Mouse (Mus musculus) limb, embryonic 10.5 days (tissue): ENCODE data around the gene Sptbn1. TPM values are rescaled to one million over a fixed set of nuclear protein-coding genes. Genes with fewer than 3 reads are reported as not detected.

Experiments
- DNase-seq: peaks from one replicate; pipeline ENCODE4 v3.0.0-alpha.2; 2017; ENCODE audit warnings: low spot score
- H3K27ac ChIP-seq: fragments of 300-500 bp; sonication (generic); 2 replicates; pipeline ENCODE4 v1.5.1; 2016; ENCODE audit warnings: mild to moderate bottlenecking
- H3K27me3 ChIP-seq: fragments of 300-500 bp; sonication (generic); 2 replicates; pipeline ENCODE4 v1.6.1; 2016; ENCODE audit warnings: low read depth, mild to moderate bottlenecking; ENCODE audit not compliant: poor library complexity, severe bottlenecking
- H3K36me3 ChIP-seq: fragments of 300-500 bp; sonication (generic); 2 replicates; pipeline ENCODE4 v1.6.1; 2016; ENCODE audit warnings: mild to moderate bottlenecking, moderate library complexity
- H3K4me1 ChIP-seq: fragments of 300-500 bp; sonication (generic); 2 replicates; pipeline ENCODE4 v1.6.1; 2016
- H3K4me3 ChIP-seq: fragments of 300-500 bp; sonication (generic); 2 replicates; pipeline ENCODE4 v1.5.1; 2016; ENCODE audit warnings: mild to moderate bottlenecking, moderate library complexity
- H3K9me3 ChIP-seq: fragments of 300-500 bp; sonication (generic); replicated peaks from 2 replicates; pipeline ENCODE4 v1.6.1; 2016; ENCODE audit warnings: mild to moderate bottlenecking
- WGBS: fragments of 180-500 bp; shearing (Covaris S2); methylation state at CpG from one replicate; pipeline ENCODE4 v1.1.7; 2016; 5-methylcytosine and 5-hydroxymethylcytosine counted together
- polyA plus RNA-seq: library from polyadenylated mRNA; unstranded; fragments of >200 nt; fragmentation: Nextera tagmentation; extraction: Ambion mirVana; gene quantifications from 2 replicates; pipeline ENCODE4 v1.2.1, GENCODE M21; 2016

Gene Sptbn1
- polyA plus RNA-seq, 1 experiment from 2014 or later: 64.1 TPM

DNA sequence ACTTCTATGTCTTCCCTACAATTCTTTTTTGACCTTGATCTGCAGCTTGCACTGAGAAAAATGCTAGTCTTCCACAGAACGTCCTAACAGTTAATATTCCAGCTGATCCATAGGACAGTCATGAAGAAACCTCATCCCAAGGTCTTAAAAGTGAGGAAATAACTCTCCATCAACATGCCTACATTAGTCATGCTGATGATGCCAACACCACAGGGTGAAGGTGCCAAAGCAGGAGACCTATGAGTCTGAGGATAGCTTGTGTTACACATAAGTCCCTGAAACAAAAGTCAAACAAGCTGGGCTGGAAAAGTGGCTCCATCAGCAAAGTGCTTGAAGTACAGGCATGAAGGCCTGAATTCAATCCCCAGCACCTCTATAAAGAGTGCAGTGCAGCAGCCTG, 20.9 kb downstream of the Sptbn1 start:
- no peaks in the 10 kb centered on the region for H3K36me3 ChIP-seq
- no peak overlapping the region for H3K27ac ChIP-seq
- 82% methylated on average over 1 of the region's 1 CpGs for WGBS
- H3K9me3 ChIP-seq: no peaks in the 10 kb centered on the region
- no peak for DNase-seq
- H3K27me3 ChIP-seq: no peaks in the 10 kb centered on the region
- H3K4me1 ChIP-seq: no peaks in the 10 kb centered on the region
- H3K4me3 ChIP-seq: no peak overlapping the region

DNA sequence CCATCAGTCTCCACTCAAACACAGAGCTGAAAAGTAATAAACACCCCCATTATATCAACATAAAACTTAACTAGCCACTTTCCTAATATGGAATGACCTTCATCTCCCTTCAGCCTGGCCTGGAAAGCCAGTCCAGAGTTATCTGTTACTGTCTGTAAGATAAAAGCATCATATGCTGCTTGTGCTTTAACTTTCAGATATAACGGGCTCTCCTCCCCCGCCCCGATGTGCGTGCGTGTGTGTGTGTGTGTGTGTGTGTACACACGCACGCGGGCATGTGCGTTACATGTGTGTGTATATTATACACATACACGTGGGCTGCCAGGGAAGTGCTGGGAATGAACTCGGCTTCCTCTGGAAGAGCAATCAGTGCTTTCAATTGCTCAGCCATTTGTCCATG, 21.8 kb downstream of the Sptbn1 start:
- 85% methylated on average over 11 of the region's 11 CpGs for WGBS
- no peak overlapping the region for H3K27ac ChIP-seq
- DNase-seq: no peak
- H3K4me3 ChIP-seq: no peak overlapping the region
- no peaks in the 10 kb centered on the region for H3K9me3 ChIP-seq
- no peaks in the 10 kb centered on the region for H3K4me1 ChIP-seq
- H3K27me3 ChIP-seq: no peaks in the 10 kb centered on the region
- H3K36me3 ChIP-seq: no peaks in the 10 kb centered on the region

DNA sequence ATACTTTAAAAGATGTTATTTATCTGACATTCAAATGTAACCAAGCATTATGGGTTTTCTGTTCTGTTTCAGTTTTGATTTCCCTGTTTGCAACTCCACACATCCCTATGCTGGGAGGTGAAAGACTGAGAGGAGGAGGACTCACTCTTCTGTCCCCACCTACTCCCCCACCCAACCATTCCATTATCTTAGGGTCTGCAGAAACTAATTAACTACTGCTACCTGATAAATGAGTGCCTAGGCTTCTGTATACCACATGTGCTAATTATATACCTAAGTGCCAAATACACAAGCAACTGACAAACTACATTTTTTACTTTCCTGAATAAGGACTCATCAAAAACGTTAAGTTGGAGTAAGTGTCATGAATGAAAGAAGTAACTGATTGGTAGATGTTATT, 23.8 kb downstream of the Sptbn1 start:
- no peaks in the 10 kb centered on the region for H3K27me3 ChIP-seq
- no peaks in the 10 kb centered on the region for H3K4me1 ChIP-seq
- no peaks in the 10 kb centered on the region for H3K9me3 ChIP-seq
- 64% methylated on average over 1 of the region's 1 CpGs for WGBS
- no peaks in the 10 kb centered on the region for H3K36me3 ChIP-seq
- DNase-seq: no peak
- no peak overlapping the region for H3K4me3 ChIP-seq
- H3K27ac ChIP-seq: no peak overlapping the region

DNA sequence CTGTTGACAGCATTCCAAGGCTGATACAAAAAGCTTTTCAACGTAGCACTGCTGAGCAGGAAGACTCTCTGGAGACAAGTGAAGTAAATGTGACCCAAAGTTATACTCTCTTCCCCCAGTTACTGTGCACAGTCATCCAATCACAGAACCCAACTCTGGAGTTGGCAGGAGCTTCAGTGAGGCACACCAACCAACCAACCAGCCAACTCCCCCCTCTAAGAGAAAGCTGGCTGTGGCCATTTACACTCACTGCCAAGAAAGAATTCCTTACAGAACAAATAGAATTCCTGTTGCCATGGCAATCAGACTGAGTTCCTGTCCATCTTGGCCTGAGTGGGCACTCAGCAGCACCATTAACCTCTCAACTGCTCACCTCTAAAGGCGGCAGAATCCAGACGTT, 24.4 kb downstream of the Sptbn1 start:
- H3K4me3 ChIP-seq: no peak overlapping the region
- no peak for DNase-seq
- H3K4me1 ChIP-seq: no peaks in the 10 kb centered on the region
- no peak overlapping the region for H3K27ac ChIP-seq
- H3K9me3 ChIP-seq: no peaks in the 10 kb centered on the region
- no peaks in the 10 kb centered on the region for H3K36me3 ChIP-seq
- 83% methylated on average over 3 of the region's 3 CpGs for WGBS
- H3K27me3 ChIP-seq: no peaks in the 10 kb centered on the region

DNA sequence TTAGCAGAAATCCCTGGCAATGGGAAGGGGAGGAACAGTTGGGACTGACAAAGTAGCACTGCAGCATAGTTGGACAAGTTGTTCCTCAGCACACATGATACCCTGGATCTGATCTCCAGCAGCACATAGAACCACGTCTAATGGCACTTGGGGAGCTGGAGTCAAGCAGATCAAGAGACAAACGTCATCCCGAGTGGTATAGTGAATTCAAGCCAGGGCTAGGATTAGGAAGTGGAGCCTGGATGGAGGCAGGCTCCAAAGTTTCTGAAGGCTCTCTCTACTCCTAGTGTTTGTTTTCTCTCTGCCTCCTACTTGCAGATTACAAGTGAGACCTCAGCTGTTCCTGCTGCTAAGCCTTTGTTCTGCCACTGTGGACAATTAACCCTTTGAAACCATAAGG, 27.1 kb downstream of the Sptbn1 start:
- WGBS: 70% methylated on average over 3 of the region's 3 CpGs
- Histone ChIP-seq H3K36me3 (no peaks in the 10 kb centered on the region), H3K27ac (no peak overlapping the region), H3K4me3 (no peak overlapping the region), H3K4me1 (no peaks in the 10 kb centered on the region), H3K9me3 (no peaks in the 10 kb centered on the region), H3K27me3 (no peaks in the 10 kb centered on the region)
- DNase-seq: no peak

DNA sequence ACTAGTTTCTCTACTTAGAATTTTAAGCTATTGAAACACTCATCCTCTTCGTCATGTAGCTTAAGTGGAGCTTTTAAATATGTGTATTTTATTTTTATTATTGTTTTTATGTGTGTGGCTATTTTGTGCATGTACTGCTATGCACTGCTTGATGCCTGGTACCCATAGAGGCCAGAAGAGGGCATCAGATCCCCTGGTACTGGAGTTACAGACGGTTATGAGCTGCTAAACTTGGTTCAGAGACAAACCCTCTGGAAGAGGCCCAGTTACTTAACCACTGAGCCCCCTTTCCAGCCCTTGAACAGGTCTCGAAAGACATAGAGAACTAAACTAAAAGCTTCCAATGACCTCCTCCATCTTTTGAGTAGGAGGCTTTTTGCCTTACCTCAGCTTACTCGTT, 30.0 kb downstream of the Sptbn1 start:
- H3K27ac ChIP-seq: no peak overlapping the region
- peak; percentile 18 for DNase-seq
- H3K27me3 ChIP-seq: no peaks in the 10 kb centered on the region
- no peaks in the 10 kb centered on the region for H3K9me3 ChIP-seq
- 61% methylated on average over 4 of the region's 4 CpGs for WGBS
- H3K4me3 ChIP-seq: no peak overlapping the region
- no peaks in the 10 kb centered on the region for H3K36me3 ChIP-seq
- H3K4me1 ChIP-seq: no peaks in the 10 kb centered on the region

DNA sequence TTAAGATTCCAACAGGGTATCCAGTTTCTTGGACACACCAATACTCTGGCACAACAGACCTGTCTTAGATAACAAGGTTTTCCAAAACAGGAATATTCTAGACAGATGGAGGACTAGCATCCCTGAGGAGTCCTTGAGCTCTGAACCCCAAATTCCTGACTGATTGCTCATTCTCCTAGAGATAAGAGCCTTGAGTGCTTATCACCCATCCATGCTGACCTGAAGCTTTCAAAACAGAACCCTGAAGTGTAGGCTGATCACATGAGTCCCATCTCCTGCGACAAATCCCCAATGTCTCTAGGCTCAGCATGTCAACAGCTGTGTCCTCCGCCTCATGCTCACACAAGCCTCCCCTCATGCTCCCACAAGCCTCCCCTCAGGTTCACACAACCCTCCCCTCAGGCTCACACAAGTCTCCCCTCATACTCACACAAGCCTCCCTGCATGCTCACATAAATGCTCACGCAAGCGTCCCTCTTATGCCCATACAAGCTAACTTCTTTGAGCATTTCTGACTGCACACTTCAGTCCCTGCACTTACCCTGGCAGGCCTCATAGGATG, 31.2 kb downstream of the Sptbn1 start:
- Histone ChIP-seq H3K9me3 (no peaks in the 10 kb centered on the region), H3K4me3 (no peak overlapping the region), H3K27me3 (no peaks in the 10 kb centered on the region), H3K27ac (no peak overlapping the region), H3K4me1 (no peaks in the 10 kb centered on the region), H3K36me3 (no peaks in the 10 kb centered on the region)
- DNase-seq: peak; percentile 12
- 90% methylated on average over 4 of the region's 4 CpGs for WGBS

DNA sequence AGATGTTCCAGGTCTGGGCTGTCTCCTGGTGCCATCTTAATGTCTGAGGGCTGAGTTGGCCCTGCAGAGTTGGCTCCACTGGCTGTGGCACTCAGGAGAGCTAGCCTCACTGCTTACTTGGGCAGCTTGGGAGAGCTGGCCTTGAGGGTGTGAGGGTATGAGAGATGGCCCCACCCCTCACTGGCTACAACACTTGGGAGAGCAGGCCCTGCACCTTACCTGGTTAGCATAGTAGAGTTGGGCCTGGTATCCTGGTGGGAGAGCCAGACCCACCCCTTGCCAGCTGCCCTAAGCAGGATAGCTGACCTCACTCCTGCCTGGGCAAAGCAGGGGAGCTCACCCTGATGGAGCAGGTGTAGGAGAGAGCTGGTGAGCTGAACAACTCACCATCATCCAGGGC, 32.3 kb downstream of the Sptbn1 start:
- Histone ChIP-seq H3K27me3 (no peaks in the 10 kb centered on the region), H3K27ac (no peak overlapping the region), H3K9me3 (no peaks in the 10 kb centered on the region), H3K36me3 (no peaks in the 10 kb centered on the region), H3K4me3 (no peak overlapping the region), H3K4me1 (no peaks in the 10 kb centered on the region)
- peak; percentile 28 for DNase-seq

DNA sequence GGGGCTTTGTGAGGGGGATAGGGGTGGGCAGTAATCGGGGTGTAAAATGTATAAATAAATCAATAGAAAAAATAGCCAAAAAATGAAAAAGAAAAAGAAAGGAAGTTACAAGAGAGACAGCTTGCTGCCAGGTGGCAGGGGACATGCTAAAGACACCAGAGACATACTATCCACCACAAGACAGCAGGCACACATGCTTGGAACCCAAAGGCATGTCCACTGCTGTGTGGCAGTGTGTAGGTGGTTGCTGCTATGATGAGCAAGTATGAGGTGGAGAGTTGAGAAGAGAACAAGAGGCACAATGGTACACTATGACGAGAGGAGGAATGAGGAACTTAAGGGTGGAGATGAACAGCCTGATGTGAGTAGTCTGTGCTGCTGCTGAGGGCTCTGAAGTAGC, 32.8 kb downstream of the Sptbn1 start:
- peak; percentile 6 for DNase-seq
- Histone ChIP-seq H3K4me1 (no peaks in the 10 kb centered on the region), H3K27ac (no peak overlapping the region), H3K27me3 (no peaks in the 10 kb centered on the region), H3K36me3 (no peaks in the 10 kb centered on the region), H3K9me3 (no peaks in the 10 kb centered on the region), H3K4me3 (no peak overlapping the region)
- 88% methylated on average over 2 of the region's 2 CpGs for WGBS

DNA sequence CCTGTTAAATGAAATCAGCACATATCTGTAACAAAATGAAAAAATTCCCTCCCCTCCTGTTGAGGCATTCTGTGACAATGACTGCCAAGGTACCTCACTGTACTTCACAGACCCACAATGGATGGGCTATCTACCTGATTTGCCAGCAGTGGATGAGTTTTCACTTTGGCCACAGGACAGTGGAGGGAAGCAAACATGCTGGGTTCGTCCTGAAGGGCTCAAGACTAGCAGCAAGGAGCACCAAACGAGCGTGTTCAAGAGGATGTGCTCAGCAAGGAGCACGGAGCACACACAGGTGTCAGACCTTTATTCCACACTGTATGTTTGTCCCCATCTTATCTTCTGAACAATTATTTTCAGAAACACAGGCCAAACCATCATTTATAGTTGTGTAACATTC, 34.0 kb downstream of the Sptbn1 start:
- no peak overlapping the region for H3K4me3 ChIP-seq
- peak; percentile 16 for DNase-seq
- no peaks in the 10 kb centered on the region for H3K4me1 ChIP-seq
- H3K27me3 ChIP-seq: no peaks in the 10 kb centered on the region
- WGBS: 83% methylated on average over 4 of the region's 4 CpGs
- no peak overlapping the region for H3K27ac ChIP-seq
- no peaks in the 10 kb centered on the region for H3K9me3 ChIP-seq
- H3K36me3 ChIP-seq: no peaks in the 10 kb centered on the region

DNA sequence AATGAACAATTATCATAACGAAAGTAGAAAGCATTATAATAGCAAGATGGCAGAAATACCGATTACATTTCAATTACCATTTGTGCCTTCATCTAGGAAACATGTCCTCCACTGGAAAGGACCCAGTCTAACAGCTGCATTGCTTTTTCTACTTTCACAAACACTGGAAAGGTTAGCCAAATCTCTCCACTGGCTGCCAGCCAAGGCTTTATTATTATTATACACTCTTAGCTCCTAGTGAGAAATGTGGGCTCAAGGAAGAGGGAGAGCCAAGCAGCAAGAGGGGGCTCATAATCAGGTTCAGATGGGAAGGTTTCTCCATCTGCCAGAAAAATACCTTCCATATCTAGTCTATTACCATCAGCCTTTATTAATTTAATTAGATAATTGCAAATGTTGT, 35.9 kb downstream of the Sptbn1 start:
- Histone ChIP-seq H3K9me3 (no peaks in the 10 kb centered on the region), H3K36me3 (no peaks in the 10 kb centered on the region), H3K27ac (no peak overlapping the region), H3K4me3 (no peak overlapping the region), H3K4me1 (no peaks in the 10 kb centered on the region), H3K27me3 (no peaks in the 10 kb centered on the region)
- WGBS: 95% methylated on average over 2 of the region's 2 CpGs
- DNase-seq: no peak

DNA sequence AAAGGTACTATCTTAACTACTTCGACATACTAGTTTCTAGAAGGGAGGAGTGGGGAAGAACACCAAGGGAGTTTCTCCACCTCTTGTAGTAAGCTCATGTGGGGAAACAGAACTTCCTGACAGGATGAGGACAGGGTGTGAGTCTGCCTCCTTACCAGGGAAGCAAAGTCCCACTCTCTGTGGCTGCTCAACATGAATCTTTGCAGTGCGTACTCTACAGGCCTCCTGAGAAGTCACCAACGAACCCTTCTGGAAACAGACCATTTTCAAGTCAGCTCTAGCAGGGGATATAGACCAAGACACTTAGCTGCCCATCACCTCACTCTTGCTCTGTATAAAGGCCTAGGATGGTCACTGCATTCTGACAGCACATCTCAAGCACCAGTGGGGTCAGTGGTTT, 36.6 kb downstream of the Sptbn1 start:
- peak; percentile 12 for DNase-seq
- 83% methylated on average over 3 of the region's 3 CpGs for WGBS
- Histone ChIP-seq H3K9me3 (no peaks in the 10 kb centered on the region), H3K4me3 (no peak overlapping the region), H3K4me1 (no peaks in the 10 kb centered on the region), H3K27ac (no peak overlapping the region), H3K36me3 (no peaks in the 10 kb centered on the region), H3K27me3 (no peaks in the 10 kb centered on the region)

DNA sequence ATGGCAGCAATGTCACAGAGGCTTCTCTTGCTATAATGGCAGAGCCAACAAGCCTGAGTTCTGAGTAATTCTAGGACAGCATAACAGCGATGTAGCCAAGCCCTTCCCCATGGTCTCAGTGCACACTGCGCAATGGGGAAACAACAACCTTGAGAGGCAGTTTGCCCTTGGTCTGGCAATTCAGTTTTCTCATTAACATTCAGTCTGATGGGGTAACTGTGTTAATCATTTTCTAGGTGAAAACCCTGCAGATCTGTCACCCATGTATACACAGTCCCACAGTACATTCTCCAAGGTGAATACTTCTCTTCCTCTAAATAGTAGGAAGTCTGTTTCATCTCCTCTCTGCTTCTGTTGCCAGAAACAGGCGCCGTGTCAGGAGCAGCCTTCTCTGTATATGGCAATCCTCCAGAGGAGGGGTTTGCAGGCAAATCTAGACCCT, 37.6 kb downstream of the Sptbn1 start:
- H3K36me3 ChIP-seq: no peaks in the 10 kb centered on the region
- H3K4me1 ChIP-seq: no peaks in the 10 kb centered on the region
- no peaks in the 10 kb centered on the region for H3K9me3 ChIP-seq
- no peak overlapping the region for H3K27ac ChIP-seq
- H3K4me3 ChIP-seq: no peak overlapping the region
- peak; percentile 12 for DNase-seq
- WGBS: 89% methylated on average over 4 of the region's 4 CpGs
- no peaks in the 10 kb centered on the region for H3K27me3 ChIP-seq

DNA sequence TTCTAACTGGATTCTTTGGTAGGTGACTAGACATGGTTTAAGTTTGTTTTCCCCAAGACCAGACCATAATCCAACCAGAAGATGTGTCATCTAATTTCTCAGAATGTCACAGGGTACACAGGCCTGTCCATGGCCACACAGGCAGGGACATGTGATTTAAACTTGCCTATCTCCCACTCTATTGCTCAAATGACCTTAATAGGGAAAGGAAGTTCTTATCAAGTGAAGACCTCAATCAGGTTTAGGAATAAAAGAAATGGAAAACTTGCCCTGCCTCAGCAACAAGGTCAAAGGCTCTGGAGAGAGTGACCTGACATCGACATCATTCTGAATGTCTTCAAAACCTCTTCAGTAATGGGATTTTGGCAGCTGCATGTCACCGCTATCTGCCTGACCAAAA, 41.2 kb downstream of the Sptbn1 start:
- no peaks in the 10 kb centered on the region for H3K4me1 ChIP-seq
- no peaks in the 10 kb centered on the region for H3K27me3 ChIP-seq
- DNase-seq: no peak
- H3K9me3 ChIP-seq: no peaks in the 10 kb centered on the region
- H3K4me3 ChIP-seq: no peak overlapping the region
- H3K27ac ChIP-seq: no peak overlapping the region
- no peaks in the 10 kb centered on the region for H3K36me3 ChIP-seq
- 91% methylated on average over 2 of the region's 2 CpGs for WGBS
